Comparison of ENCODE assay signal across 24 mouse cellular contexts in genomic region chr5:100913274-100913673, GRCm38 (mm10).
DNase-seq lines count a peak whose midpoint lies in the region; ATAC-seq and TF ChIP-seq lines count a peak whose summit lies in the region.
"Had no signal": no experiment of that assay in that cellular context is flagged by ENCODE, and none has a peak within 500 bp of the region (broad histone marks: within the 10 kb centered on the region; RNA-seq: fewer than 3 reads in every experiment).

No protein-coding gene starts in this region.

- peak overlapping the region; percentile 11; the same call in 1 of the 2 replicates for H3K27ac ChIP-seq in thymus, adult 2 months (ENCODE audit: control insufficient read depth, insufficient read depth, low read length)
- H3K27ac ChIP-seq in heart, embryonic 10.5 days: no peak overlapping the region
- no peak overlapping the region for H3K27ac ChIP-seq in hindbrain, embryonic 12.5 days
- H3K27ac ChIP-seq: embryonic facial prominence, embryonic 15.5 days; forebrain, embryonic 10.5 days; gastrocnemius, adult 2 months; hindbrain, embryonic 13.5 days; hindbrain, postnatal 0 days had no signal

- no peaks in the 10 kb centered on the region for H3K27me3 ChIP-seq in thymus, adult 2 months (ENCODE audit: control insufficient read depth, insufficient read depth, low read length)
- 0 out of 2 replicates have a peak, but pooled peaks cover 5% of the 10 kb centered on the region for H3K27me3 ChIP-seq in heart, embryonic 10.5 days (ENCODE audit: insufficient read depth, poor library complexity, severe bottlenecking)
- H3K27me3 ChIP-seq in hindbrain, embryonic 12.5 days: peaks cover 12% of the 10 kb centered on the region
- H3K27me3 ChIP-seq: CH12.LX; embryonic facial prominence, embryonic 15.5 days had no signal

- no peak overlapping the region for H3K4me3 ChIP-seq in thymus, adult 2 months (ENCODE audit: control insufficient read depth, insufficient read depth, low read length)
- H3K4me3 ChIP-seq in heart, embryonic 10.5 days: no peak overlapping the region
- H3K4me3 ChIP-seq in hindbrain, embryonic 12.5 days: no peak overlapping the region
- H3K4me3 ChIP-seq: embryonic facial prominence, embryonic 15.5 days; erythroblast, embryonic 14.5 days; forebrain, embryonic 10.5 days; gastrocnemius, adult 2 months; hindbrain, embryonic 13.5 days had no signal

- ATAC-seq in hindbrain, embryonic 12.5 days (ENCODE audit: low FRiP score): no peak
- ATAC-seq: forebrain, embryonic 14.5 days; hindbrain, postnatal 0 days; intestine, embryonic 16.5 days had no signal

- TF ChIP-seq CTCF in thymus, adult 2 months (IDR thresholded peaks at IDR 0.05; ENCODE audit: borderline replicate concordance, control insufficient read depth, extremely low read depth, insufficient read depth, low read length, poor library complexity): no peak

- no peak overlapping the region for H3K9ac ChIP-seq in hindbrain, embryonic 12.5 days
- H3K9ac ChIP-seq: embryonic facial prominence, embryonic 15.5 days; hindbrain, embryonic 13.5 days had no signal

- no peaks in the 10 kb centered on the region for H3K9me3 ChIP-seq in heart, embryonic 10.5 days
- no peaks in the 10 kb centered on the region for H3K9me3 ChIP-seq in hindbrain, embryonic 12.5 days (replicated peaks)
- H3K9me3 ChIP-seq: embryonic facial prominence, embryonic 15.5 days; forebrain, embryonic 10.5 days; hindbrain, embryonic 13.5 days had no signal

- TF ChIP-seq POLR2A in thymus, adult 2 months (IDR thresholded peaks at IDR 0.05; ENCODE audit: control insufficient read depth, extremely low read depth, insufficient read depth, low read length, poor library complexity): no peak

- H3K36me3 ChIP-seq in thymus, adult 2 months (ENCODE audit: control insufficient read depth, insufficient read depth, low read length): no peaks in the 10 kb centered on the region
- no peaks in the 10 kb centered on the region for H3K36me3 ChIP-seq in heart, embryonic 10.5 days
- no peaks in the 10 kb centered on the region for H3K36me3 ChIP-seq in hindbrain, embryonic 12.5 days
- H3K36me3 ChIP-seq: embryonic facial prominence, embryonic 15.5 days; forebrain, embryonic 10.5 days; hindbrain, embryonic 13.5 days had no signal

- H3K4me1 ChIP-seq in thymus, adult 2 months (replicated peaks; ENCODE audit: control insufficient read depth, insufficient read depth, low read length): peaks cover 26% of the 10 kb centered on the region
- 0 out of 2 replicates have a peak, but pooled peaks cover 4% of the 10 kb centered on the region for H3K4me1 ChIP-seq in heart, embryonic 10.5 days
- no peaks in the 10 kb centered on the region for H3K4me1 ChIP-seq in hindbrain, embryonic 12.5 days
- H3K4me1 ChIP-seq: forebrain, embryonic 10.5 days; hindbrain, embryonic 13.5 days had no signal

- H3K4me2 ChIP-seq in hindbrain, embryonic 12.5 days (replicated peaks): no peak overlapping the region
- H3K4me2 ChIP-seq: embryonic facial prominence, embryonic 15.5 days; hindbrain, embryonic 13.5 days had no signal

- DNase-seq in adrenal gland, adult 2 months: peak; percentile 15
- no peak for DNase-seq in adrenal gland, postnatal 4 days (ENCODE audit: low spot score in 2 of 2)
- no peak for DNase-seq in thymus, adult 2 months
- DNase-seq in thymus, postnatal 36 days: no peak
- DNase-seq in adrenal gland, postnatal 36 days: peak; percentile 25 to 46
- no peak for DNase-seq in heart, embryonic 10.5 days (ENCODE audit: low spot score)
- DNase-seq: cerebellum, adult 11 months; cerebellum, adult 8-10 months; cerebellum, postnatal 14 days; embryo, embryonic 11 days; gastrocnemius, adult 2 months; gastrocnemius, postnatal 25 days; heart, adult 11 months; heart, postnatal 10 days; heart, postnatal 4 days had no signal

- WGBS in thymus, adult 2 months: 81% methylated on average over 9 of the region's 9 CpGs
- WGBS in heart, embryonic 10.5 days: 60% methylated on average over 9 of the region's 9 CpGs
- WGBS in hindbrain, embryonic 12.5 days: 75% methylated on average over 9 of the region's 9 CpGs

Comparison
In these comparisons a context has a peak if more than half of its experiments do, and no peak if none do; other contexts are left out.
1. DNase-seq: peak in adrenal gland, adult 2 months (single experiment) and adrenal gland, postnatal 36 days (2 of 2); none in adrenal gland, postnatal 4 days (0 of 2), thymus, adult 2 months (single experiment), thymus, postnatal 36 days (0 of 2) and heart, embryonic 10.5 days (single experiment).